Mouse (Mus musculus) neural tube, embryonic 11.5 days (tissue): ENCODE measurements around the gene Tpgs1. TPM values are rescaled to one million over a fixed set of nuclear protein-coding genes. Genes with fewer than 3 reads are reported as not detected.

ENCODE experiments used
- ATAC-seq: fragments of 200-750 bp; cut with Nextera tagmentation; 2 replicates; pipeline ENCODE4 v1.8.0; 2017; ENCODE audit warnings: moderate number of reproducible peaks, mild to moderate bottlenecking, moderate TSS enrichment, moderate library complexity; ENCODE audit not compliant: insufficient read depth, low FRiP score, low TSS enrichment
- DNase-seq: peaks from one replicate; pipeline ENCODE4 v3.0.0-alpha.2; 2015; ENCODE audit warnings: low spot score
- H3K27ac ChIP-seq: fragments of 300-500 bp; sonication (generic); 2 replicates; pipeline ENCODE4 v1.5.1; 2014; ENCODE audit warnings: low read depth, mild to moderate bottlenecking, low read length
- H3K27me3 ChIP-seq: fragments of 300-500 bp; sonication (generic); 2 replicates; pipeline ENCODE4 v1.6.1; 2014; ENCODE audit warnings: mild to moderate bottlenecking, low read length, mixed read lengths; ENCODE audit not compliant: control insufficient read depth, insufficient read depth
- H3K36me3 ChIP-seq: fragments of 300-500 bp; sonication (generic); 2 replicates; pipeline ENCODE4 v1.6.1; 2014; ENCODE audit warnings: mild to moderate bottlenecking, low read length, moderate library complexity, mixed read lengths; ENCODE audit not compliant: control insufficient read depth, insufficient read depth
- H3K4me1 ChIP-seq: fragments of 300-500 bp; sonication (generic); 2 replicates; pipeline ENCODE4 v1.6.1; 2014; ENCODE audit warnings: low read length, mixed read lengths; ENCODE audit not compliant: control insufficient read depth, insufficient read depth
- H3K4me2 ChIP-seq: fragments of 300-500 bp; sonication (generic); 2 replicates; pipeline ENCODE4 v1.6.1; 2014; ENCODE audit warnings: low read depth, mild to moderate bottlenecking, moderate library complexity
- H3K4me3 ChIP-seq: fragments of 300-500 bp; sonication (generic); 2 replicates; pipeline ENCODE4 v1.5.1; 2014; ENCODE audit warnings: low read depth, low read length
- H3K9ac ChIP-seq: fragments of 300-500 bp; sonication (generic); 2 replicates; pipeline ENCODE4 v1.6.1; 2014; ENCODE audit warnings: mild to moderate bottlenecking, low read length
- H3K9me3 ChIP-seq: fragments of 300-500 bp; sonication (generic); 2 replicates; pipeline ENCODE4 v1.6.1; 2016; ENCODE audit warnings: low read length; ENCODE audit not compliant: control insufficient read depth
- WGBS: fragments of 180-500 bp; shearing (Covaris S2); extraction: QIAGEN DNeasy Blood & Tissue Kit; methylation state at CpG from one replicate; pipeline ENCODE4 v1.1.7; 2014; 5-methylcytosine and 5-hydroxymethylcytosine counted together
- polyA plus RNA-seq: library from polyadenylated mRNA; unstranded; fragments of >200 nt; fragmentation: Nextera tagmentation; extraction: Ambion mirVana; gene quantifications from 2 replicates; pipeline ENCODE4 v1.2.1, GENCODE M21; 2014

Gene Tpgs1
- polyA plus RNA-seq, 1 experiment from 2014 or later: 71.2 TPM

DNA sequence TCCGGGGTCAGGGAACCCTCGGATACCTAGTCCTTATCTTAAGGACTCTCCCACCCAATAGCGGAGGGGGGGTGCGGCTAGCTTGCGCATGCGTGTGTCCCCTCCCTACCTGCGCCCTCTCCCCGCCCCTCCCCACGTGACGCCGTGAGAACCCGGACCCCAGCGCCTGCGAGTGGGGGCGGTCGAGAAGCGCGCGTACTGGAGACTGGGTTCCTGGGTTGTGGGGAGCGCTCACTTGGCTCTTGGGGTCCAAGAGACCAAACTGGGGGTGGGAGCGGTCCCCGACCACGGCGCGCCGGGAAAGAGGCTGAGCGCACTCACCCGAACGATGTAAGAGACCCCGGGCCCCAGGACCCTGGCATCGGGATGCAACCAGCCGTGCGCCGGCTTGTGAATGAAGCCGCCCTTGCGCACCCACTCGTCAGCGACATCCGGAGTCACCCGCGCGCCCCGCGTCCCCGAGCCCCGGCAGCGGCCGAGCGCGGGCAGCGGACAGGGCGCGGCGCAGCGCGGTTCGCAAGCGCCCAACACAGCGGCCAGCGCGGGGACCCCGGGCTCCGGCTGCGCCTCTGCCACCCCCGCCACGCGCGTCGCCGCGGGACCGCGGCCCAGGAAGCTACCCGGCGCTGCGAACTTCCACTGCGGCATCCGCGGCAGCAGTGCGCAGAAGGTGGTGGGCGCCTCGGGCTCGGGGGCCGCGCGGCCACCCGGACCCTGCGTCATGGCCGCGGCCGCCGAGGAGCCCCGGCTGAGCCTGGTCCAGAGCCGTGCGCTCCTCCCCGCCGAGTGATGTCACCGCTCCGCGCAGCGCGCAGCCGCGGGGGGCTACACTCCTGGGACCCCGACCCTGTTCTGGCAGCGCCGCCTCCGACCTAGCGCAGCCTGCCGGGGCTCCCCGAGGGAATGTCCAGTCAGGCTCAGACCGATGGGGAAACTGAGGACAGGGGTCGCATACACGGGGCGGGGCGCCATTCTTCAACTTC lies 31.8 kb upstream of the Tpgs1 start, which contains the start of gene Shc2:
Shc2 (minus strand) TSS at position 791 of the 983 bp plus-strand sequence.
- peak; percentile 85 for DNase-seq
- Histone ChIP-seq H3K4me3 (peak within 1 kb of the TSS; percentile 85), H3K36me3 (no peaks in the 10 kb centered on the region), H3K4me2 (peak within 1 kb of the TSS; percentile 91), H3K9ac (peak within 1 kb of the TSS; percentile 89), H3K27me3 (0 out of 2 replicates have a peak, but pooled peaks cover 2% of the 10 kb centered on the region), H3K27ac (peak within 1 kb of the TSS; percentile 88), H3K4me1 (peaks cover 8% of the 10 kb centered on the region), H3K9me3 (no peaks in the 10 kb centered on the region)
- WGBS: under 1% methylated on average over 87 of the region's 116 CpGs
- ATAC-seq: peak; percentile 86

- peaks cover 8% of the 10 kb centered on the region for H3K4me1 ChIP-seq
- peak overlapping the region; percentile 85; the same call in 1 of the 2 replicates for H3K4me3 ChIP-seq
- ATAC-seq: peak; percentile 42
- no peaks in the 10 kb centered on the region for H3K36me3 ChIP-seq
- H3K4me2 ChIP-seq: peak overlapping the region; percentile 91
- H3K9ac ChIP-seq: peak overlapping the region; percentile 89
- 5% methylated on average over 23 of the region's 23 CpGs for WGBS
- no peaks in the 10 kb centered on the region for H3K9me3 ChIP-seq
- peak overlapping the region; percentile 73 for H3K27ac ChIP-seq
- H3K27me3 ChIP-seq: 0 out of 2 replicates have a peak, but pooled peaks cover 2% of the 10 kb centered on the region
- peak; percentile 72 for DNase-seq
These were observed 30.5 kb upstream of the Tpgs1 start for GRCm38 (mm10) chr10:79638486-79639204.

DNA sequence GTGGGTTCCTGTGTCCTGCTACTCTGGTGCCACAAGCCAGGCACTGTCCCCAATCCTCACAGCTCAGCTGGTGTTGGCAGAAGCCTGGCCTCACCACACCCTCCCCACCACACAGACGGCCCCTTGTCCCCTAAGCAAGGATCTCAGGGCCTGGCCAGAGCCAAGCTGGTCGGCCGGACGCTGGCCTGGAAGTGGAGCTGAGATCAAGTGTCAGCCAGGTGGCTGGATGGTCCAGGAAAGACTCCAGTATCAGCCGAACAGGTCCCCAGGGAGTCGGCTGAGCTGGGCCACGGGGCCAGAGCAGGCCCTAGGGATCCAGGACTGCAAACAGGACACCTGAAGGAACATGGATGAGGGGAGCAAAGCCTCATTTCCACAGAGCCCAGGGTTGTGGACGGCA lies 23.5 kb upstream of the Tpgs1 start, which contains the start of gene Odf3l2:
Odf3l2 (minus strand) TSS at position 28 of the 400 bp plus-strand sequence.
- Histone ChIP-seq H3K9me3 (no peaks in the 10 kb centered on the region), H3K27ac (no peak within 1 kb of the TSS), H3K4me3 (no peak within 1 kb of the TSS), H3K9ac (no peak within 1 kb of the TSS), H3K36me3 (no peaks in the 10 kb centered on the region), H3K4me1 (no peaks in the 10 kb centered on the region), H3K4me2 (no peak within 1 kb of the TSS), H3K27me3 (no peaks in the 10 kb centered on the region)
- 74% methylated on average over 8 of the region's 8 CpGs for WGBS
- DNase-seq (no peak), ATAC-seq (no peak)

GRCm38 (mm10) chr10:79649070-79649751 lies 20.0 kb upstream of the Tpgs1 start:
- Histone ChIP-seq H3K9ac (no peak overlapping the region), H3K4me3 (no peak overlapping the region), H3K4me2 (no peak overlapping the region), H3K4me1 (no peaks in the 10 kb centered on the region), H3K27ac (no peak overlapping the region), H3K36me3 (no peaks in the 10 kb centered on the region), H3K27me3 (no peaks in the 10 kb centered on the region), H3K9me3 (no peaks in the 10 kb centered on the region)
- DNase-seq (peak; percentile 81), ATAC-seq (peak; percentile 48; the same call in 1 of the 2 replicates)
- WGBS: 28% methylated on average over 7 of the region's 7 CpGs

GRCm38 (mm10) chr10:79652789-79653188 lies 16.4 kb upstream of the Tpgs1 start:
- no peaks in the 10 kb centered on the region for H3K36me3 ChIP-seq
- WGBS: 88% methylated on average over 7 of the region's 7 CpGs

DNA sequence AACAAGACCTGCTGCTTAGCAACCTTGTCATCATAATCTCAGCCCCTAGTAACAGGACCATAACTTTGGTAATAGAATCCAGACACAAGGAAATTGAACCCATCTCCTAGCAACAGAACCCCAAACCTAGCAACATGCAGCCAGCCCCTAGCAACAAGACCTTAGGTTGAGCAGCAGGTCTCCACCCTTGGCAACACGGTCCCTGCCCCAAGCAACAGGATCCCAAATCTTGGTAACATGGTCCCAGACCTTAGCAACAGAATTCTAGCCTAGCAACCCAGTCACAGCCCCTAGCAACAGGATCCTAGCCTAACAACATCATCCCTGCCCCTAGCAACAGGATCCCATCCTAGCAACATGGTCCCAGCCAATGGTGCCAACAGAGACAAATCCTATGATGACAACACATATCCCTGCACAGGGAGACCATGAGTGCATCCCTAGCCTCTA lies 14.2 kb upstream of the Tpgs1 start:
- peak; percentile 50; the same call in 1 of the 2 replicates for ATAC-seq
- WGBS: 36% methylated on average over 1 of the region's 1 CpGs
- H3K4me1 ChIP-seq: no peaks in the 10 kb centered on the region

More at GRCm38 (mm10) chr10:79652789-79653188, 16.4 kb upstream of the Tpgs1 start:
- Histone ChIP-seq H3K4me2 (no peak overlapping the region), H3K9me3 (no peaks in the 10 kb centered on the region), H3K27me3 (no peaks in the 10 kb centered on the region), H3K27ac (no peak overlapping the region), H3K4me3 (no peak overlapping the region), H3K4me1 (no peaks in the 10 kb centered on the region), H3K9ac (no peak overlapping the region)
- no peak for DNase-seq
- ATAC-seq: no peak

DNA sequence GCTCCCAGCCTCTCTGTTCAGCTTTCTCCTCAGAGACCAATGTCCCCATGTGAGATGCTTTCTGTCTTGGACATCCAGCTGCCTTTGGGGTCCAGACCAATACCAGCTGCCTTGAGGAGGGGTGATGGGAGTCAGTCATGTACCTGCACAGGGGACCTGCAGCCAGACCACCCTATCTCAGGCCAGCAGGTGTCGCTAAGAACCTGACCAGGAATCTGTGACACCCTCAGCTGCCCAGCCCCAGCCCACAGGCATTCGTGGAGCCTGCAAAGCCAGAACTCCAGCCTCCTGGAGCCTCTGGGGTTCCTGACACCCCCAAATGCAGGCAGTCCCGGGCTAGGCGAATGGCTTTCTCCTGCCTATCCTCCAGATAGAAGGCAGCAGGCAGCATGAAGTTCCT lies 10.3 kb upstream of the Tpgs1 start:
- H3K4me3 ChIP-seq: no peak overlapping the region
- DNase-seq: peak; percentile 28
- no peaks in the 10 kb centered on the region for H3K9me3 ChIP-seq
- no peak overlapping the region for H3K4me2 ChIP-seq
- no peaks in the 10 kb centered on the region for H3K27me3 ChIP-seq
- no peak overlapping the region for H3K27ac ChIP-seq
- no peaks in the 10 kb centered on the region for H3K4me1 ChIP-seq
- 26% methylated on average over 4 of the region's 4 CpGs for WGBS
- H3K36me3 ChIP-seq: no peaks in the 10 kb centered on the region
- no peak overlapping the region for H3K9ac ChIP-seq
- ATAC-seq: no peak

More for the DNA sequence above, 14.2 kb upstream of the Tpgs1 start:
- no peaks in the 10 kb centered on the region for H3K9me3 ChIP-seq
- H3K4me3 ChIP-seq: no peak overlapping the region
- no peaks in the 10 kb centered on the region for H3K36me3 ChIP-seq
- no peaks in the 10 kb centered on the region for H3K27me3 ChIP-seq
- no peak overlapping the region for H3K4me2 ChIP-seq
- DNase-seq: peak; percentile 56
- no peak overlapping the region for H3K27ac ChIP-seq
- no peak overlapping the region for H3K9ac ChIP-seq

- Histone ChIP-seq H3K4me1 (no peaks in the 10 kb centered on the region), H3K27ac (no peak overlapping the region), H3K9me3 (no peaks in the 10 kb centered on the region), H3K4me2 (no peak overlapping the region), H3K4me3 (no peak overlapping the region), H3K27me3 (no peaks in the 10 kb centered on the region), H3K9ac (no peak overlapping the region), H3K36me3 (no peaks in the 10 kb centered on the region)
- DNase-seq: no peak
- ATAC-seq: no peak
- 76% methylated on average over 2 of the region's 2 CpGs for WGBS
These were observed 8.9 kb upstream of the Tpgs1 start for GRCm38 (mm10) chr10:79660298-79660697.
